Mouse (Mus musculus) A20 (cell line): Measurements from ENCODE around the gene Usp19.

Experiments
- DNase-seq: peaks from one replicate; pipeline ENCODE4 v3.0.0-alpha.2; 2011; ENCODE audit warnings: low read depth, low spot score

Usp19 gene

DNA sequence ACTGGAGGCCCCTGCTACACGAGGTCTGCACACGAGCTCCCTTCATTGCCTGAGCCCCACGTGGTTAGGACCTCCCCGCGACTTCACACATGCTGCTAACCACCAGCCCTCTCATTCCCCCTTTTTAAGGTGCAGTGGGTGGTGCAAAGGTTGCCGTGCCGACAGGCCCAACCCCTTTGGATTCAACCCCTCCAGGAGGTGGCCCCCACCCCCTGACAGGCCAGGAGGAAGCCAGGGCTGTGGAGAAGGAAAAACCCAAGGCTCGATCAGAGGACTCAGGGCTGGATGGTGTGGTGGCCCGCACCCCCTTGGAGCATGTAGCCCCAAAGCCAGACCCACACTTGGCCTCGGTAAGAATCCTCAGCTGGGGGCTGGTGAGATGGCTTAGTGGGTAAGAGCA, 4.5 kb downstream of the Usp19 start:
- DNase-seq: no peak

GRCm38 (mm10) chr9:108499231-108499630, 8.8 kb downstream of the Usp19 start:
- no peak for DNase-seq

DNA sequence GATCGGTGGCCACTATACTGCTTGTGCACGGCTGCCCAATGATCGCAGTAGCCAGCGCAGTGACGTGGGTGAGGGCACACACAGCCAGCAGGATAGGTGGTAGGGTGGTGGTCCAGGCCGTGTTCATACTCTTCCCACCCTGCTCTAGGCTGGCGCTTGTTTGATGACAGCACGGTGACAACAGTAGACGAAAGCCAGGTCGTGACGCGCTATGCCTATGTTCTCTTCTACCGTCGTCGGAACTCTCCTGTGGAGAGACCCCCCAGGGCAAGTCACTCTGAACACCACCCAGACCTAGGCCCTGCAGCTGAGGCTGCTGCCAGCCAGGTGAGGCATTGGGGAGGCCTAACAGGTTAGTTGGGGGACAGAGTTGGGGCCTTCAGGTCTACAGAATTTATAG, 9.5 kb downstream of the Usp19 start:
- no peak for DNase-seq

- no peak for DNase-seq
Measured at GRCm38 (mm10) chr9:108506901-108507300, 16.5 kb downstream of the Usp19 start.

- DNase-seq: peak; percentile 98
Measured at GRCm38 (mm10) chr9:108507619-108508434, 17.4 kb downstream of the Usp19 start, which contains the start of gene Qars. TSS of gene Qars (plus strand) at chr9:108507706.

DNA sequence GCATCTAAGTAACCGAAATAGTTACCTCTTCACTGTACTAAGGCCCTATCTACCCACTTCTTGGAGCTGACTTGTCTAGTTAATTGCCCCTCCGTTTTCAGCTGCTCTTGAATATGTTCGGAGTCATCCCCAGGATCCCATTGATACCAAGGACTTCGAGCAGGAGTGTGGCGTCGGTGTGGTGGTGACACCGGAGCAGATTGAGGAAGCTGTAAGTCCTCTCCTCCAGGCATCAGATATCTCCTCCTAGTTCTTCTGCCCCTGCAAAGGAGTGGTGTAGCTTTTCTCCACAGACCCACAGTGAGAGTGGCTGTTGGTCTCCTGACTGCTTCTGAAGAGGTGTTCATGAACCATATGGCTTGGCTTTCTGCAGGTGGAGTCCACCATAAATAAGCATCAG, 18.4 kb downstream of the Usp19 start:
- DNase-seq: no peak

DNA sequence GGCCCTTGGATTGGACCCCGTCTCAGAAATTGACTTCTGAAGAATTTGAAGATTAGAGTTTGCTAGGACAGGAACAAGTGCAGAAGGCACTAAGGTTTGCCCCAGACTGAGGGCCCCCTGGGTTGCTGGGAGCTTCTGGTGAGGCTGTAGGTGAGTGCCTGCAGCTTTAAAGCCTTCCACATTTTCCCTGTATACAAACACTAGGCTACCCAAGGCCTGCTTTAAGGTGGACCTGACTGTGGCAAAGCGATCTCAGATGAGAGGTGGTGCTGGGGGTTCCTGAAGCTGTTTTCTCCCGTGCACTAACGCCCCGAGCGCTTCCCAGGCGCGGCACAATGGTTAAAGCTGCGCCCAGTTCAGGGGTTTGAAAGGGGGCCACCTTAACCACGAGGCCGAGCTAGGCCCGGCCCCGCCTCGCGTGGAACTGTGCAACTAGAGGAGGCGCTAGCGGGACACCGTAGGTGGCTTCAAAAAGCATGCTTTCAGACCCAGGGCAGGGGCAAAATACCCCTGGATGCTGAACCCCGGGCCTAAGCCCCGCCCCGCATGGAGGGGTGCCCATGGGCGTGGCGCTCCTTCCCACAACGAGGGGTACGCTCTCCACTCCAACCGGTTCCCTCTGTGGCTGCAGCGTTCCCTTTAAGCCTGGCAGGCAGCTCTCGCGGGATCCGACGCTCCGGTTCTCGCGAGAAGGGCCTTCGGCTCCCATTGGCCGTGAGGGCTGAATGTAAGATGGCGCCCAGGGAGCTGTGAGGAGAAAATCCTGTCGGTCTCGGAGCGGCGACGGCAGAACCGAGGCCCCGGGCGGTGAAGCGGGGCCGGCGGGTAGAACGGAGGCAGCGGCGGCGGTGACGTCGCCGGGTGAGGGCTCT, 26.2 kb downstream of the Usp19 start, which contains the start of gene Qrich1:
Qrich1 (plus strand) TSS at position 427 of the 872 bp plus-strand sequence.
- DNase-seq: peak; percentile 99

DNA sequence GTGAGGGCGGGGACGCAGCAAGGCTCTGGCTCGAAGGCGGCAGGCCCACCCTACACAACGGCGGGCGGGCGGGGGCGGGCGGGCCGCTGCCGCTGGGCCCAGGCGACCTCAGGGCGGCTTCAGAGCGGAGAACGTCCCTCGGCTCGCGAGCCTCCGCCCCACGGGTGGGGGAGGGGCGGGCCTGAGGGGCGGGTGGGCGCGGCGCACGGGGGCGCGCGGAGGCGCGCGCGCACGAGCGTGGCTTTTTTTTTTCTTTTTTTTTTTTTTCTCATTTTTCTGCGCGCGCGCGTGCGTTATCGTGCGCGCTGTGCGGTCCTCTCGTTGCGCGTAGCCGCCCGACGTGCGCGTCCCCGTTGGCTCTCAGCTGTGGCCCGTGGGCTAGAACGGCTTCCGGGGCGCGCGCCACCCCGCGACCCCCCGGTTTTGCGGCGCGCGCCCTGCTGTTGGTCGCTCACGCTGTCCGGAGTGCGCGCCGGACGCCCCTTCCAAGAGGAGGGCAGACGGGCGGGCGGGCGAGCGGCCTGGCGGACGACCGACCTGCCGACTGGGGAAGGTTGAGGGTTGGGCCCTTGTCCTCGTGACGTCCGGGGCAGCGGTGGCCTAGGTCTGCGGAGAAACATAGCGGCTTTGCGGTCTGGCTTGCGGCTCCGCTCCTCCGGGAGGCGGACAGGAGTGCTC, 27.0 kb downstream of the Usp19 start:
- peak; percentile 89 for DNase-seq

GRCm38 (mm10) chr9:108517931-108518332, 27.5 kb downstream of the Usp19 start:
- no peak for DNase-seq

DNA sequence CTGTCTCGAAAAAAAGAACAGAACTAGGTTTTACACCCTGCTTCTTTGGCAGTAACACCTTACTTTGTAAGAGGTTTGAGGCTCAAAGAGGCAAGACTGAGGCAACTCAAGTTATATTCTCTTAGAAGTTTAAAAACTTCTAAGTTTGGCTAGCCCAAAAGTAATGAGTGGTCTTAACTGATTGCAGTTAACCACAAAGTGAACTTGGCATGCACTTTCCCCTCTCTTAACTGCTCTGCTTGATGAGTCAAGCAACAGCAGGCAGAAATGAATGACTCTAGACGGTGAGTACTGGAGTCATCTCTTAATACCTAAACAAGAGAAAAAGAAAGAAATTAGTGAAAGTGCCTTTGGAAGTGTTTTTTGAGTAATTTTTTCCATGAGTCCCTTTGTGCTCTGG, 31.2 kb downstream of the Usp19 start:
- DNase-seq: no peak

GRCm38 (mm10) chr9:108523341-108523740, 32.9 kb downstream of the Usp19 start:
- DNase-seq: no peak

- no peak for DNase-seq
Measured at GRCm38 (mm10) chr9:108525400-108525799, 35.0 kb downstream of the Usp19 start.

- DNase-seq: no peak
Measured at GRCm38 (mm10) chr9:108530954-108531353, 40.6 kb downstream of the Usp19 start.

GRCm38 (mm10) chr9:108531496-108531895, 41.1 kb downstream of the Usp19 start:
- DNase-seq: no peak

DNA sequence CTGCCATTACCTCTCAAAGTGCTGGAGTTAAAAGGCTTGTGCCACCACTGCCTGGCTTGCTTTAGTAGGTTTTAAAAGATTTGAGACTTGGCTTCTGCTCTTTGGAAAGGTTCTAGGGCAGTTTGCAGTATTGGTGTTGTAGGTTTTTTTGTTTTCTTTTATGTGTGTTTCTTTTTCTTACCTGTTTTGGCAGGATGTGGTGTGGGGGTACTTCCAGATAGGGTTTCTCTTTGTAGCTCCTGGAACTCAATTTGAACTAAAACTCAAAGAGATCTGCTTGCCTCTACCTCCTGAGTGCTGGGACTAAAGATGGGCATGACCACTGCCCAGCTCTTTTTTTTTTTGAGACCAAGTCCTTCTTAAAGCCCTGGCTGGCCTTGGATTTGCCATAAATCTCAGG, 50.4 kb downstream of the Usp19 start:
- no peak for DNase-seq

DNA sequence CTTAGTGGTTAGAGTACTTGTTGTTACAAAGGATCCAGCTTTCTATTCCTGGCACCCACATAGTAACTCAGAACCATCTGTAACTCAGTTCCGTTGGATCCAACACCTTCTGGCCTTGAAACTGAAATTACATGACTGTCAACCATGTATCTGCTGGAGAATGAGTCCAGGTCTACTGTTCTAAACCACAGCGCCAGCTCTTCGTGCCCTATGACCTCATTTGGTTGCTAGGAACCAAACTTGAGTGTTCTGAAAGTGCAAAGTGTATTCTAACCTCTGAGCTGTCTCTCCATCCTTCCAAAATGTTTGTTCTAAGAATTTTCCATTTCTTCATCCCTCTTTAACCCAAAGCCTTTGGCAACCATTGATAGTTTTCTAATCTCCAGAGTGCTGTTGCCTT, 55.6 kb downstream of the Usp19 start:
- DNase-seq: no peak

DNA sequence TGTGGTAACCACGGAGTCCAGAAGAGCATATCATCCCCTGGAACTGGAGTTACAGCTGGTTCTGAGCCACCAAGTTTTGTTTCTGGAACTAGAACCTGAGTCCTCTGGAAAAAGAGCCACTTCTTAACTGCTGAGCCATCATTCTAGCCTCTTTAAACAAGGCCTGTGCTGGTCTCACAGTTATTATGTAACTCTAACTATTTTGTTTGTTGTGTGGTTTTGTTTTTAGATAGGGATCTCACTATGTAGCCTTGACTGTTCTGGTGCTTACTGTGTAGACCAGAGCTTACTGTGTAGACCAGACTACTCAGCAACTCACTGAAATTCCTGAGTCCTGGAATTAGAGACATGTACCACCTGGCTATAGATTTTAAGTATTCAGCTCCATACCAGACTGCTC, 56.5 kb downstream of the Usp19 start:
- no peak for DNase-seq
